In the genomic region with DNA sequence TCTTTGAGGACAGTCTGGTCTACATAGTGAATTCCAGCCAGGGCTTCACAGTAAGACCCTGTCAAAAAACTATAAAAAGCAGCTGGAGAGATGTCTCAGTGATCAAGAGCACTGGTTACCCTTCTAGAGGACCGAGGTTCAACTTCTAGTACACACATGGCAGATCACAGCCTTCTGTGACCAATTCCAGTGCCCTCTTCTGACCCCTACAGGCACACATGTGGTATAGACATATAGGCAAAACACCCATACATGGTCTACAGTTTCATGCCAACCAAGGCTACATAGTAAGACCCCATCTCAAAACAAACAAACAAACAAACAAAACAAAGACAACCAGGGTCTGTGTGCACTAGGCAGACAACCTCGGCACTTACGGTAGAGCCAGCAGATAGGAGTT, we compare ENCODE assay signal across 9 mouse cellular contexts. TPM values are rescaled to one million over a fixed set of nuclear protein-coding genes. Genes with fewer than 3 reads are reported as not detected.
DNase-seq lines count a peak whose midpoint lies in the region; ATAC-seq and TF ChIP-seq lines count a peak whose summit lies in the region.
"Had no signal": no experiment of that assay in that cellular context is flagged by ENCODE, and none has a peak within 500 bp of the region (broad histone marks: within the 10 kb centered on the region; RNA-seq: fewer than 3 reads in every experiment).

No protein-coding gene starts in this region.

- no peak overlapping the region for H3K27ac ChIP-seq in intestine, postnatal 0 days (ENCODE audit: low read depth, low read length)
- no peak overlapping the region for H3K27ac ChIP-seq in intestine, embryonic 16.5 days (ENCODE audit: low read length)
- peak overlapping the region; percentile 54; the same call in 1 of the 2 replicates for H3K27ac ChIP-seq in liver, embryonic 15.5 days (replicated peaks)

- WGBS in intestine, postnatal 0 days: 54% methylated on average over 3 of the region's 3 CpGs
- 56% methylated on average over 3 of the region's 3 CpGs for WGBS in intestine, embryonic 16.5 days
- WGBS in liver, embryonic 15.5 days (ENCODE audit: insufficient replicate concordance): 59% methylated on average over 3 of the region's 3 CpGs

- TF ChIP-seq CTCF in intestine, postnatal 0 days (IDR thresholded peaks at IDR 0.05; ENCODE audit: low read depth): peak; percentile 80

- H3K27me3 ChIP-seq in intestine, postnatal 0 days (replicated peaks; ENCODE audit: control insufficient read depth, insufficient read depth, low read length): no peaks in the 10 kb centered on the region
- H3K27me3 ChIP-seq in intestine, embryonic 16.5 days (replicated peaks; ENCODE audit: control insufficient read depth, insufficient read depth, low read length): no peaks in the 10 kb centered on the region
- H3K27me3 ChIP-seq in liver, embryonic 15.5 days: no peaks in the 10 kb centered on the region

- peak; percentile 55 for DNase-seq in CD4-positive helper T cell, adult 2 months (ENCODE audit: low read depth, low spot score)
- DNase-seq in MN1 (ENCODE audit: low spot score): peak; percentile 36
- DNase-seq in right cerebral cortex, postnatal 14 days: no peak
- DNase-seq in right cerebral cortex, postnatal 36 days (ENCODE audit: low spot score in 2 of 2): no peak
- no peak for DNase-seq in left cerebral cortex, postnatal 14 days (ENCODE audit: low spot score in 2 of 2)

- ATAC-seq in intestine, postnatal 0 days: no peak
- ATAC-seq in intestine, embryonic 16.5 days: no peak
- ATAC-seq in liver, embryonic 15.5 days (ENCODE audit: insufficient read depth): no peak
- ATAC-seq: forebrain, embryonic 16.5 days had no signal

- intact Hi-C loops in left cerebral cortex, postnatal 14 days (cut with DNase I): loop anchor here (5.0 kb wide), 1 partner anchor 43 kb away; no protein-coding TSS in a partner anchor

- H3K4me2 ChIP-seq in intestine, postnatal 0 days (replicated peaks; ENCODE audit: low read depth): no peak overlapping the region
- H3K4me2 ChIP-seq in intestine, embryonic 16.5 days (ENCODE audit: low read depth, low read length): no peak overlapping the region
- peak overlapping the region; percentile 91; the same call in 1 of the 2 replicates for H3K4me2 ChIP-seq in liver, embryonic 15.5 days

- no peak overlapping the region for H3K9ac ChIP-seq in intestine, postnatal 0 days (ENCODE audit: low read depth, low read length)
- no peak overlapping the region for H3K9ac ChIP-seq in intestine, embryonic 16.5 days (ENCODE audit: low read depth, low read length)
- H3K9ac ChIP-seq in liver, embryonic 15.5 days: no peak overlapping the region

- H3K4me3 ChIP-seq in intestine, postnatal 0 days (ENCODE audit: low read depth, low read length): no peak overlapping the region
- no peak overlapping the region for H3K4me3 ChIP-seq in intestine, embryonic 16.5 days (ENCODE audit: low read length)
- H3K4me3 ChIP-seq in liver, embryonic 15.5 days (replicated peaks): no peak overlapping the region

- no peaks in the 10 kb centered on the region for H3K4me1 ChIP-seq in intestine, postnatal 0 days (replicated peaks; ENCODE audit: control insufficient read depth, insufficient read depth, low read length)
- H3K4me1 ChIP-seq in intestine, embryonic 16.5 days (ENCODE audit: control insufficient read depth, insufficient read depth, low read length): peaks cover 18% of the 10 kb centered on the region
- H3K4me1 ChIP-seq in liver, embryonic 15.5 days (replicated peaks): peaks cover 68% of the 10 kb centered on the region

- no peaks in the 10 kb centered on the region for H3K9me3 ChIP-seq in intestine, postnatal 0 days (ENCODE audit: control insufficient read depth)
- H3K9me3 ChIP-seq in intestine, embryonic 16.5 days (ENCODE audit: control insufficient read depth, low read length): no peaks in the 10 kb centered on the region
- H3K9me3 ChIP-seq in liver, embryonic 15.5 days (replicated peaks): no peaks in the 10 kb centered on the region

- H3K36me3 ChIP-seq in intestine, postnatal 0 days (ENCODE audit: control insufficient read depth, insufficient read depth): peaks cover 21% of the 10 kb centered on the region
- 0 out of 2 replicates have a peak, but pooled peaks cover 3% of the 10 kb centered on the region for H3K36me3 ChIP-seq in intestine, embryonic 16.5 days (ENCODE audit: control insufficient read depth, insufficient read depth, low read length)
- peaks cover 63% of the 10 kb centered on the region for H3K36me3 ChIP-seq in liver, embryonic 15.5 days (replicated peaks)

RNA-seq across cellular contexts. Expression of gene Wrap53, which starts 4.8 kb away (rescaled TPM):
- 14.3 and 14.7 TPM in 2 replicates for polyA plus RNA-seq in intestine, postnatal 0 days (2015; fragmentation: Nextera tagmentation; extraction: Ambion mirVana)
- polyA plus RNA-seq in intestine, embryonic 16.5 days (2015; fragmentation: Nextera tagmentation; extraction: Ambion mirVana): 24.5 and 26.6 TPM in 2 replicates
- polyA plus RNA-seq in liver, embryonic 15.5 days (2015; fragmentation: Nextera tagmentation; extraction: Ambion mirVana): 15.9 and 16.9 TPM in 2 replicates
- total RNA-seq in left cerebral cortex, postnatal 14 days (2021): 1 to 10 TPM; 6.9 to 8.3 TPM

RNA-seq across cellular contexts. Expression of gene Trp53, which starts 4.9 kb away (rescaled TPM):
- 48.0 and 49.6 TPM in 2 replicates for polyA plus RNA-seq in intestine, postnatal 0 days (2015; fragmentation: Nextera tagmentation; extraction: Ambion mirVana)
- 132 and 148 TPM in 2 replicates for polyA plus RNA-seq in intestine, embryonic 16.5 days (2015; fragmentation: Nextera tagmentation; extraction: Ambion mirVana)
- 62.4 and 63.8 TPM in 2 replicates for polyA plus RNA-seq in liver, embryonic 15.5 days (2015; fragmentation: Nextera tagmentation; extraction: Ambion mirVana)
- total RNA-seq in left cerebral cortex, postnatal 14 days (2021): 10 to 100 TPM; 21.2 to 21.9 TPM

RNA-seq across cellular contexts. Expression of gene Efnb3, which starts 15.2 kb away (rescaled TPM):
- 4.4 and 4.6 TPM in 2 replicates for polyA plus RNA-seq in intestine, postnatal 0 days (2015; fragmentation: Nextera tagmentation; extraction: Ambion mirVana)
- polyA plus RNA-seq in intestine, embryonic 16.5 days (2015; fragmentation: Nextera tagmentation; extraction: Ambion mirVana): 6.3 and 6.8 TPM in 2 replicates
- 0.50 and 0.58 TPM in 2 replicates for polyA plus RNA-seq in liver, embryonic 15.5 days (2015; fragmentation: Nextera tagmentation; extraction: Ambion mirVana)
- 100 to 1,000 TPM in 1 of 2 experiments, 10 to 100 TPM in 1; 71.8 to 100 TPM for total RNA-seq in left cerebral cortex, postnatal 14 days (2021)

RNA-seq across cellular contexts. Expression of gene Dnah2, which starts 26.3 kb away (rescaled TPM):
- 8.0 and 8.7 TPM in 2 replicates for polyA plus RNA-seq in intestine, postnatal 0 days (2015; fragmentation: Nextera tagmentation; extraction: Ambion mirVana)
- 0.93 and 1.0 TPM in 2 replicates for polyA plus RNA-seq in intestine, embryonic 16.5 days (2015; fragmentation: Nextera tagmentation; extraction: Ambion mirVana)
- 0.07 and 0.20 TPM in 2 replicates for polyA plus RNA-seq in liver, embryonic 15.5 days (2015; fragmentation: Nextera tagmentation; extraction: Ambion mirVana)
- 1 to 10 TPM; 3.5 to 3.6 TPM for total RNA-seq in left cerebral cortex, postnatal 14 days (2021)

RNA-seq across cellular contexts. Expression of gene Atp1b2, which starts 30.5 kb away (rescaled TPM):
- 5.9 and 7.5 TPM in 2 replicates for polyA plus RNA-seq in intestine, postnatal 0 days (2015; fragmentation: Nextera tagmentation; extraction: Ambion mirVana)
- 6.6 and 6.8 TPM in 2 replicates for polyA plus RNA-seq in intestine, embryonic 16.5 days (2015; fragmentation: Nextera tagmentation; extraction: Ambion mirVana)
- 14.1 and 14.7 TPM in 2 replicates for polyA plus RNA-seq in liver, embryonic 15.5 days (2015; fragmentation: Nextera tagmentation; extraction: Ambion mirVana)
- 100 to 1,000 TPM; 451 to 452 TPM for total RNA-seq in left cerebral cortex, postnatal 14 days (2021)

Comparison
In these comparisons a context has a peak if more than half of its experiments do, and no peak if none do; other contexts are left out.
1. DNase-seq: peak in CD4-positive helper T cell, adult 2 months (single experiment) and MN1 (single experiment); none in right cerebral cortex, postnatal 14 days (single experiment), right cerebral cortex, postnatal 36 days (0 of 2) and left cerebral cortex, postnatal 14 days (0 of 2).